Mouse (Mus musculus) mesoderm, embryonic 11.5 days (tissue): ENCODE data around the gene Scarb1.
A peak's percentile ranks its signal among the peaks of the same experiment; 100 is the strongest.

ENCODE experiments used
- DNase-seq: peaks from one replicate; pipeline ENCODE4 v3.0.0-alpha.2; 2012; ENCODE audit warnings: low read depth, low spot score

The Scarb1 gene

DNA sequence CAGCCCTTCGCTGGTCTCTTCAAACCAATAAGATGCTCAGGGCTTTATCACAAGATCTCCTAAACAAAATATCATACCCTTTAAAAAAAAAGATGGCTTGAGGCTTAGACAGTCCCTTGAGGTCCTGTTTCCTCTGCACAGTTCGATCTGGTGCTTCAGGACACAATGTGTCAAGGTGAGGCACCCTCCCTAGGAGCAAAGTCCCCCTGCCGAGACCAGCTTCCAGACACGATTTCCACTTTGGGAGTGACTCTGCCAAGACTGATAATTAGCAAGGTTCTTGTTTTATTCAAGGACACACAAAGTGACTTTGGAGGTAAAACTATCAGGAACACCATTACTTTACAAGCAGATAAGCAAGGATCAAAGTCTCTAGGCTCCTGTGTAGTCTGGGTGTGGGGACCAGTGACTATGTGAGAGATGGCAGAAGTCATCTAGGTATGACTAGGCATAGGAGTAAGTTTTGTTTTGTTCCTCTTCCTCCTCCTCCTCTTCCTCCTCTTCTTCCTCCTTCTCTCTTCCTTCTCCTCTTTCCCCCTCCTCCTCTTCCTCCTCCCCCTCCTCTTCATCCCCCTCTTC is 24.0 kb upstream of the Scarb1 start:
- DNase-seq: no peak

DNA sequence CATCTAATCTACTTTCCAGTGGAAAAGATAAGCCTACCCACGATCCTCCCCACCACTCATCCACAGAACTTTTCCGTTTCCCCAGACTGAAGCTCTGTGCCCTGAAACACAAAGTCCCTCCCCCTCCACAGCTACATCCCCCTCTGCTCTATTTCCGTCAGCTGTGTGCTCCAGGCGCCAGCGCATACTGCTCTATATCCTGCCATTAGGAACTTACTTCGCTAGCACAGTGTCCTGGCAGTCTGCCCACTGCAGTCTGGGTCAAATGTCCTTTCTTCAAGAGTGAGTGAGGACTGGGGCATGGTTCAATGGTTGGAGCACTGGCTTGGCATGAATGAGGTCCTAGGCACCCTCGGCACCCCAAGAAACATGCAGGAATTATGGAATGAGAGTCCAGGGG is 23.0 kb upstream of the Scarb1 start:
- no peak for DNase-seq

DNA sequence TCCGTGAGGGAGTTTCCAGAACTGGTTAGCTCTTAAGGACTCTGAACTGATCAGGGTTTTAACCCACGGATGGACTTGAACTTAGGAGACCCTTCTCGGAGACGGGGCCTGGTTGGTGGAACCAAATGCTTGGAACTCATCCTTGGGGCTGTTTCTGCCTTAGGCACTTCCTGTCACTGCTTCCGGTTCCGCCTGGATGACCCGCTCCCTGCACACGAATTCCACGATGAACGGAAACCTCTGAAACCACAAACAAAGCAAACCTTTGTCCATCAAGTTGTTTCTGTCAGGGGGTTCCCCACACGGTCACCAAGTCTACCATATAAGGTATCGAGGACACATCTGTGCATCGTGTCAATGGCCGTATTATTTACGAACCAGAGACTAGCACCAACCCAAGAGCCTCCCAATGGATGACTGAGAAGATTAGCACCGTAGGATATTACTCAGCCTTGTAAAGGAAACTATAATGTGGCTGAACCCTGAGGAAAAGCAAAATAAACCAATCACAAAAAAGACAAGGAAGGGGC is 20.2 kb upstream of the Scarb1 start:
- DNase-seq: no peak

DNA sequence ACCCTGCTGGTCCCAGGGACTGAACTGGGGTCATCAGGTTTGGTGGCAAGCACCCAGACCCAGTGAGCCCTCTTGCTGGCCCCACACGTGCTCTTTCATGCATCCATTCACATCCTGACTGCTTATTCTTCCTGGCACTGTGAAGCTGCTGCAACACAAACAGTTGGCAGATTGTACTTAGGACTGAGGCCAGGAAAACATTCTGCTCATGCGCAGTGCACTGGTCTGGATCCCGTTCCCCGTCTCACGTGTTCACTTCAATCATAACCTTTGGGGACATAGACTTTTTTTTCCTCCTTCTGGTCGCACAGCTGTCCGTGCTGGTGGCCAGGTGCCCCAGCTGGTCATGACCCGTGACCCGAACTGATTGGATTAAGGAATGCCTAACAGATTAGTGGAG is 19.7 kb upstream of the Scarb1 start:
- no peak for DNase-seq

DNA sequence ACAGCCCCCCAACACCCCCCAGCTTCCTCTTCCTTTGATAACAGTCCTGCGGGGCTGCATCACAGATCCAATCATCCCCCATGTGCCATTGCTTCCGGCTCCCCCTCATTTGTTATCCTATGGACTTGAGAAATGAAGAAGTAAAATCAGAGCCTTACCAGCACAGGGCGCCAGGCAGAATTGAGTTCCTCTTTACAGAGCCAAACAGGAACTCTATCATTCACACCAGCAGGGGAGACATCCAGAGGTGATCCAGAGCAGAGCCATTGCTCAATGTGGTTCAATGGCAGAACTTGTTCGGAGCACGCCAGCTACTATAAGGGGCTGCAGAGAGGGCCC is 17.3 kb upstream of the Scarb1 start:
- no peak for DNase-seq

DNA sequence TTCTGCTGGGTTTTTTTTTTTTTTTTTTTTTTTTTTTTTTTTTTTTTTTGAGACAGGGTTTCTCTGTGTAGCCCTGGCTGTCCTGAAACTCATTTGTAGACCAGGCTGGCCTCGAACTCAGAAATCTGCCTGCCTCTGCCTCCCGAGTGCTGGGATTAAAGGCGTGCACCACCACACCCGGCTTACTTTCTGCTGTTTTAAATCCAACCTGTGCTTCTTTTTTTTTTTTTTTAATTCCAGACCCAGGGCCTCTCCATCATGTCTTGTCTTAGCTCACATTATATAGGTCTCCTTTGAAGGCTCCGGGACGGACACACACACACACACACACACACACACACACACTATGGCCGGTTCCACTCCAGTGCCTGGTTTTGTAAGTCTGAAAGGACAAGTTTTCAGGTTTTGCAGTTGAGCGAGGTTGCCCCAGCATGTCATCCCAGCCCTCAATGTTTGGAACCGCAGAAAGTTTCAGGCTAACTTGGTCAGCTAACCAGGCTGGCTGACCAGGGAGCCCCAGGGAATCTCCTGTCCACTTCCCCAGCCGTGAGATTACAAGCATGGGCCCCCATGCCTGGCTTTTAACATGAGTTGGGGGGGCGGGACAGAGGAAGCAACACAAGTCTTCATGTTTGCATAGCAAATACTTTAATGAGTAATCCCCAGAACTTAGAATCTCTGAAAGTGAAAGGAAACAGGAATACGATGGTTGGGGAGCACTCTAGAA is 16.8 kb upstream of the Scarb1 start:
- no peak for DNase-seq

DNA sequence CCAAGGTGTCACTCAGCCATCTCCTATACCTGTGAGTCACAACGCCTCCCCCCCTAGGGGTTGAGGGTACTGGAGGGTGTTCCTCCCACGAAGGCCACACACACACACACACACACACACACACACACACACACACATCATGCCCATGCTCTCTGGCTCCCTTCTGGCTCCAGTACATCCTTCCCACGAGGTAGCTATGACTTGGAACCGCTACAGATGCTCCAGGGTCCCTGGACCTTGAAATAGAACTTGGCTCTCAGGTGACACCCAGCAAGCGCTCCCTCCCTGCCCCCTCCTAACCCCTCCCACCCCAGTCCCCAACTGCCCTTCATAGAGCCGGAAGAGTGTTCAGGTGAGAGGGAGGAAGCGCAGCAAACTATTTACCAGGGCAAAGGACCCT is 14.8 kb upstream of the Scarb1 start:
- no peak for DNase-seq

DNA sequence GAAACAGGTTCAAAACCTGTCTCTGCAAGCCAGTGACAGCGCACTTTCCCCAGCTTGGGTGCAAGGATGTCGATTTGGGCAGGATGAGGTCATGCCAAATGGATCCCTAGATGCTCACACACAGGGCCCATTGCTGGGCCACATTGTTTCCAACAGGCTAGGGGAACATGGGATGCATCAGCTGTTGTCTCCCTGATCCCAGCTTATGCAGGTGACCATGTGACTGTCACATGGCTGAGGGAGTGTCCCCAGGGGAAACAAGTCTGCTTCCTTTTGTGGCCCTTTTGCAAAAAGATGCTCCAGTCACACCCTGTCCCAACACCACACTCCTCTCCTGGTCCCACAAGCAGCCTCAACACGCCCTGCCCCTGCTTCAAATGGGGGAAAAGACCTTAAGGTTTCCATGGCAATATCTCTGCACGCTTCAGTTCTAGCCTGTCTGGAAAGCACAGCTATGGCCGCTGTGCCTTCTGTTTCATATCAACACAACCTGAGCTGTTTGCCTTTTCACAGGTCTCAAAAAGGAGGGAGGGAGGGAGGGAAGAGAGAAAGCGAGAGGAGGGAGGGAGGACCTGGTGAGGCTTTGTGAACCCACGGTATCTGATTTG is 14.1 kb upstream of the Scarb1 start:
- no peak for DNase-seq

DNA sequence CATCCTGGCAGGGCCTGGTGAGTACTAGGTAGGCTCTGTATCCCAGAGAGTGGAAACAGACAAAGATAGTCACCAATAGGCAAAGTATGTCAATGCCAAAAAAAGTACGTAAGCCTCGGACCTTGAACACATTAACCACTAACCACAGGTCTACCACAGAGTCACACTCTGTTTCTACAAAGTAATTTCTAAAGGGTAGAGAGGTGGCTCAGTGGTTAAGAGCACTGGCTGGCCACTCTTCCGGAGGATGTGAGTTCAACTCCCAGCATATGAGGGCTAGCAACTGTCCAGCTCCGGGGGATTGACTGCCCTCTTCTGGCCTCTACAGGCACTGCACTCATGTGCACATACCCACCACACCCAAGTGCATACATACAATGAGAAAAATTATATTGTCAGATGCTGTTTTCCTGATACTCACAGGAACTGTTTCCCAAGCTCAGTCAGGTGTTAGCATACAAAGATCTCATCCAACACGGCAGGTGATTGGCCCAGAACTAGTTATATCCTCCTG is 11.9 kb upstream of the Scarb1 start:
- no peak for DNase-seq

DNA sequence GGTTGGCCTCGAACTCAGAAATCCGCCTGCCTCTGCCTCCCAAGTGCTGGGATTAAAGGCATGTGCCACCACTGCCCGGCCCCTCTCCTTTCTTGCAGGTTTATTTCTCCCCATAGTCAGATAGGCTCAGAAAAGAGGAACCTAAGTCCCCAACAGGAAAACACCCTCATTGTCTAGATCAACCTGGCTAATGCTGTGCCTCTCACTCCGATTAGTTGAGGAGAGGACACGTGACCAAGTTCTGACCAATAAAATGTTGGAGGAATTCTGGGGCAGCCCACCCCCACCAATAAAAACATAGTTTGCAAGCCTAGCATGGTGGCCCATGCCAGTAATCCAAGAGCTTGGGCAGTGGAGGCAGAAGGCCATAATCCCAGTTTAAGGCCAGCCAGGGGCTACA is 11.0 kb upstream of the Scarb1 start:
- no peak for DNase-seq

DNA sequence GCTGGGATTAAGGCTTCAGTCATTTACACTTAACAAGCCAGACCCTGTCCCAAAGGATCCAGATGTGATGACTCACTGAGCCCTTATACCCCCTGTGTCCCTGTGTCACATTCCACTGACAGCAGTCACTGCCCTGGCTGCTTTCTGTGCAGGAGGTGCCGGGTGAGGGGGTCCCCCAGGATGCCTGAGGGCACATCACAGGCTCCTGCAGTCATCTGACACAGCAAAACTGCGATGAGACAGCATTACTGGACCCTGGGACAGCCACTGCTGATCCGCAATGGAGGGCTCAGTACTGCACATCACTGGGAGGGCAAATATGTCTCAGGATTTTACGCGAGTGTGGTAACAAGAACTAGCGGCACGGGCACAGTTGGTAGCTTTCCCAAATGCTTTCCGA is 10.2 kb upstream of the Scarb1 start:
- DNase-seq: no peak

DNA sequence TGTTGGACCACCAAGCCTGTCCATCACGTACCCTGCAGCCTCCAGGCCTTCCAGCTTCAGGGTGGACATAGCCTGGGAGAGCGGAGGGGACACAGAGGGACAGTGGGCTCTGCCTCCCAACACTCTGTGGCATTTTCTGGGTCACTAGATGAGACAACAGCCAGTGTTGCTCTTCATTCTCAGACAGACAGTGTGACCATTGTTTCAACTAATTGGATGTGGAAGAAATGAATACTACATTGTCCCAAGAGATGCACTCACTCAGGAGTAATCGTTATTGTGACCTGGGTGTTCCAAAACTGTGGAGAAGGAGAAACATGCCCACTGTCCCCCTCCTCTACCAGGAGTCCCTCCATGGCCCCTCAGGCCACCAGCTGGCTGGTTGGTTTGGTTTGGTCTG is 8.5 kb upstream of the Scarb1 start:
- no peak for DNase-seq

DNA sequence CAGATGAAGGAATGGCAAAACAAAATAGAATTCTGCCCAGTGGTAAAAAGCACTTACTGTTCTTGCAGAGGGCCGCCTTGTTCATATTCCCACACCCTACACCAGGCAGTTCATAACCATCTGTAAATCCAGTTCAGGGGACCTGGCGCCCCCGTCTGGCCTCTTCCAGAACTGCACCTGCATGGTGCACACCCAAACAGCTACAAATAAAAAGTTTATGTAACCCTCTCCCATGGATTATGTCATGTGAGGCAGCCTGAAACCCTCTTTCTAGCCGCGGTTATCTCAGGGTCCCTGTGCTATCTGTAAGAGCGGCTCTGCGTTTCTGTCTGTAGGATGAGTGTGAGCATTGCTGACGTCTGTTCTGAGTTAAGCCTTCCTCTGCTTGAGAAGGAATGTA is 7.6 kb upstream of the Scarb1 start:
- peak; percentile 54 for DNase-seq

DNA sequence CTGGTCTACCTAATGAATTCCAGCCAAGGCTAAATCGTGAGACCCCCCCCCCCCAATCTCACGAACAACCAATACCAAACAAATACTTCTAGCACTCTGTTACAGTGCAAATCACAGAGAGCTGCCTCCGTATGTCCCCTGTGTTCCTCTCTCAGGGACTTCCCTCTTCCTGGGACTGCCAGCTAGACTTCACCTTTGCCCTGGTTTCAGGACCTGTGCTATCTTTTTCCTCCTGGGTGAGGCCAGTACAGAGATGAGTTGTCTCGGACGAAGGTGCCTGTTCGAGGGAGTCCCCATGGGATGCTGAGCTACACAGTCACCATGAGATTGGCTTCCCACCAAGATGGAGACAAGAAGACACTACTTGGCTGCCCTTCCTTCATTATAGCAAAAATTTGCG is 7.2 kb upstream of the Scarb1 start:
- DNase-seq: no peak

DNA sequence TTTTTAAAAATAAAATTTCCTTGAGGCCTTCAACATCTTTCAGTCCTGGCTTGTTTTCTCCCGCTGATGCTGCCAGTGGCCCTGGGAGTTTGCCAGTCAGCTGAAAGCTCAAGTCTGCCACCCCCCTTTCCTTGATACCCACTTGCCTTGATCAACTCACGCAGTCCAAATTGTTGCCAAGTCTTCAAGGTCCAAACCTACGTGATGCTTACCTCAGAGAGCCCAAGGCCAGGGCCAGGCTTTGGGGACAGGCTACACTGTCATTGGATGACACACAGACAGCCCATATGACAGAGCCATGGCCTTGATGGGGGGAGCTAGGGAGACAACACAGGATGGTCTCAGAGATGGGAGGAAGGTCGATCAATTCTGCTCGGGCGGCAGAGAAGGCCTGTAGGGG is 3.4 kb upstream of the Scarb1 start:
- no peak for DNase-seq

DNA sequence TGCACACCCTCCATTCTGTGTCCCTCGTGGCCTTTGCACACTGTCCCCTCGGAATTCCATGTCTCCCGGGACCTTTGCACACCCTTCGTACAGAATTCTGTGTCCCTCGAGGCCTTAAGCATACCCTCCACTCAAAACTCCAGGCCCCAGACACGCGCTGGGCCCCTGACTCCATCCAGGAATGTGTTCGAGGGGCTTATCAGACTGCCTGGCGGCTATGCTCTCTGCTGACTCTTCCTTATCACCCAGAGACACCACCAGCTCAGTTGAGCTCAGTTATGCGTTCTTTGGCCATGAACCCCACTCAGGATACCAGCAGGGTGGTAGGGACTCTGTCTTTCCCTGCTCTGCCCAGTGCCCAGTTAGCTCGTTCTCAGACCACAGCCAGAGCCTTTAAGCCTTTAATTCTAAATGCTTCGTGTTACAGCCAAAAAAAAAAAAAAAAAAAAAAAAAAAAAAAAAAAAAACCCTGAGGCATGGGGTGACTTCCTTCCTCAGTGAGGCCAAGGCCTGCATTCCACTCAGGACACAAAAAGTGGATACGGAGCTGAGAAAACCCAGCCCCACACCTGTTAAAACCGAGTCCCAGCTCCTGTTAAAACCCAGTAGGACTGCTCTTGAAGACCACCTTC is 681 bp upstream of the Scarb1 start:
- DNase-seq: no peak

DNA sequence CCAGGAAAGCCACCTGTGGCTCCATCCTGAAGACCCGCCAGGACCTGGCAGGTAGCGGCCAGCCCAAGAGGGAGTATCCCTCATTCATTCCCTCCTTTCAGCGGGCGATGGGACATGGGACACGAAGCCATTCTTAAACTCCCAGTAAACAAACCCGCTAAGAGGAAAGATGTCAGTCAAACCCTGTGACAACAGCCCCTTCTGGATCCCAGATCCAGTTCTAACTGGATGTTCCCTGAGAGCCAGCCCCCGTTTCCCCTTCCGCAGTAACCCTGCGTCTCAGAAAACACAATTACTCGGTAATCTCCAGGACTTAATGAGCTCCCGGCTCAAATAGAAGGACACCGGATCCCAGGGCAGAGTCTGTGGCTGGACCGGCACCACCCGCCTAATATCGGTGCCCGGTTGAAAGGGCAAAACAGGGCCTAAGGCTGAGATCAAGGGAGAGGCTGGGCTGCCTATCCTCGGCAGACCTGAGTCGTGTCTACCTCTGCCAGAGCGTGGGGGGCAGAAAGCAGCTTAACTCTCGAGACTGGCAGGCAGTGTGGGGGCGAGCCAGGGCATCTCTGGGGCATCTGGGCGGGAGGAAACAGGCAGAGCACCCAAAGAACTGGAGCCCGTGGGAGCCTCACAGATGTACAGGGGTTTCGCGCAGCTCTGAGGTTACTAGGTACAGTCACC is 903 bp downstream of the Scarb1 start:
- no peak for DNase-seq

DNA sequence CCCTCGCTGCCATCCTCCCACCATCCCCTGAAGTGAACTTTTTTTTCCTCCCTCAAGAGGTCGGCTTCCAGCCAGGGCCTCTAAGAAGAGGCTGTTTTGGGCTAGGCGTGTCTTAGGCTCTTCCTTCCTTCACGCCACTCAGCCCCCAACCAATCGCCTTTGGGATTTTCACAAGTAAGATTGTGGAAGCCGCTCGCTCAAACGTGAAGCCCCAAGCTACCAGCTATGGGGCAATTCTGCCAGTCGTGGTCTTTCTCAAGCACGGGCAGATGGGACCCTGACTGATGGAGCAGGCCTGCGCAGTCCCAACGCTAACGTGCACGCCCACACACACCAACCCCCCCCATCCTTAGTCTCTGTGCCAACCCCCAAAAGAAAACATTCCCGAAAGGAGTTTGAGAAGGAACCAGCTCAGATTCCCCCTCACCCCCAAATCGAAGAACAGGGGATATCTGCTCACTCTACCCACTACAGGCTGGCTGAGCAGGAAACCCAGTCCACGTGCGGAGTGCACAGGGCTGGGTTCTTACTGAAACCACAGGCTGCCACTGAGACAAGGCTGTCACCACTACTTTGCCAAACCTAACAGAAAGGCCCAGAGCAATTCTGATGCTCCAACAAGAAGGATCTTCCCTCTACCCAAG is 1.7 kb downstream of the Scarb1 start:
- DNase-seq: peak; percentile 58

DNA sequence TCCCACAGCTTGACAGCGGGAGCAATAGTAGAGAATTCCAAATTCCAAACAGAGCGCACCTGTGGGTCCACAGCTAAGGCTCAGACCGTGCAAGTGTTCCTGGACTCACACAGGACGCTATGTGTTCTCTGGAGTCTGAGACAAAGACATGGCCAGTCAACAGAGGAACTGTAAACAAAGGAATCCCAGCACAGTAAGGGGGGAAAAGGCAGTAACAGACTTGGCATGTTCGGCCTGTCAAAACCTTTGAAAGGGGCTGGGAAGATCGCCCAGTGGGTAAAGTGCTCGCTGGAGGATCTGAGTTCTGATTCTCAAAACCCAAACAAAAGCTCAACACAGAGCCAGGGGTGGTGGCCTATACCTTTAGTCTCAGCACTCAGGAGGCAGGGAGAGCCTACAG is 3.4 kb downstream of the Scarb1 start:
- DNase-seq: no peak

DNA sequence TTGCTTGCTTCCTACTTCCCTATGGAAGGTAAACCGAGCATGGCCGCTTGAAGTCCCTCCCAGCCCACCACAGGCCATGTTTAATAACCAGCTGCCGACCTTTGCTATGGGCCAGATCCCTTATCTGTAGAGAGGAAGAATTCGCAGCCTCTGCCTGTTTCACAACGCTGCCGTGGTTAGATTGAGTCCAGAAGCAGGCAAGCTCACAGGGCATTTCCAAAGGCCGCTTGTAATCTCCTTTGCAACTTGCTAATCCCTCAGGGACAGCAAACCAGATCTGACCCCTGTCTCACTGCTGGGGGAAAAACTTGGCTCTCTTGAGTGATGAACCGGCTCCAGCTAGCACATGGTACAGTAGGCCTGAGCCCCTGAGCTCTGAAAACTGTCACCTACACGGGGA is 3.9 kb downstream of the Scarb1 start:
- DNase-seq: no peak

DNA sequence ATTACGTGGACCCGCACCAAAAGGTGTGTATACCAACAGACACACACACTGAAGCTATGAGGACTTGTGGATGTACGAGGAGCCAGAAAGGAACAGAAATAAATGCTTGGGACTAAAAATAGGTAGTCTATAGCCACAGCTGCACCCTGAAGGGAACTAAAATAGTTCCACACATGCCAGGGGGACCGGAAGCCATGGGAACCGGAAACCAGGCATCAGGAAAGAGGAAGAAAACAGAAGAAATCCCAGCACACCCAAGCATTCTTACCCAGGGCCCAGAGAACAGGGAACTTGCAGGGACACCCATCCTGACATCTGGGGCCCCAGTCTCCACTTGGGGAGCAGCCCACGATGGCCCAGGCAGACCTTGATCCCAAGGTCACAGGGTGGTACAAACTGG is 7.9 kb downstream of the Scarb1 start:
- no peak for DNase-seq

DNA sequence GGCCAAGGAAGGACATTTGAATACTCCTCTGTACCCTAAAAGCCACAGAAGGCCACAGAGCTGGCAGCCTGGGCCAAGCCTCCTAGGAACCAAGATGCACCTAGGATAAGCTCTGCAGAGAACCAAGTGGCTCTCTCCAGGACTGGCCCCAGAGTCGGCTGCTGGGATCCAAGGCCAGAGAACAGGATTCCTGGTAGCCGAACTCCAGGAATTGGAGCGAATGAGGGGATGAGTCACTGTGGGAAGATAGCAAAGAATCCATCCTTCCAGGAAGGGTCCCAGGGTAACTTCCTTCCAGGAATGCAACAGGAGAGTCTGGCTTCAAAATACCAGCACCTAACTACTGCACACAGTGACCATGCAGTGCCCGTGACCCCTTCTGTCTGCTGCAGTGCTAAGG is 8.6 kb downstream of the Scarb1 start:
- DNase-seq: no peak
